Mouse (Mus musculus) olfactory bulb, adult 2 months (tissue): ENCODE data around the gene Npnt.

Source experiments
- CTCF ChIP-seq: fragments of 200-500 bp; IDR thresholded peaks from 2 replicates; pipeline ENCODE4 v1.5.1; 2012; ENCODE audit warnings: low read depth, mild to moderate bottlenecking, low read length, moderate library complexity; ENCODE audit not compliant: insufficient read depth
- POLR2A ChIP-seq: fragments of 200-500 bp; IDR thresholded peaks from 2 replicates; pipeline ENCODE4 v1.6.1; 2012; ENCODE audit warnings: mild to moderate bottlenecking, low read depth, low read length, moderate library complexity; ENCODE audit not compliant: insufficient read depth

DNA sequence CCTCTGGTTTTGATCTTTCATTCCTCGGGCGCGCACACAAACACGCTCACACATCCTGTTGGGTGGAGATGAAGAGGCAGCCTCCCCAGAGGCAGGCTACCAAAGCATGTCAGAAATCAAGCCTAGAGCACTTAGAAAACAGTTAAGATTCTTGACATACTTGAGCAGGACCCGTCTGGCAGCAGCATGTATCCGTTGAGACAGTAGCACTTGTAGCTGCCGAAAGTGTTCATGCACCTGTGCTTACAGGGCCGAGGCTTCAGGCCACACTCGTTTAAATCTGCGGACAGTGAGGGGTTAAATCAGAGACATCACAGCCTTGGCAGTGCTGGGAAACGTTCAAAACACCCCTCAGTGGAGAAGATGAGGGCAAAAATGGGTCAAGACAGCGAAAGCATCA lies 40.4 kb downstream of the Npnt start:
- TF ChIP-seq CTCF (no peak), POLR2A (no peak)
